Mouse (Mus musculus): Measurements from ENCODE around the gene Catsper4. TPM values are rescaled to one million over a fixed set of nuclear protein-coding genes. Genes with fewer than 3 reads are reported as not detected.

Gene Catsper4
- not detected for polyA plus RNA-seq (2017; shearing (Covaris generic))

DNA sequence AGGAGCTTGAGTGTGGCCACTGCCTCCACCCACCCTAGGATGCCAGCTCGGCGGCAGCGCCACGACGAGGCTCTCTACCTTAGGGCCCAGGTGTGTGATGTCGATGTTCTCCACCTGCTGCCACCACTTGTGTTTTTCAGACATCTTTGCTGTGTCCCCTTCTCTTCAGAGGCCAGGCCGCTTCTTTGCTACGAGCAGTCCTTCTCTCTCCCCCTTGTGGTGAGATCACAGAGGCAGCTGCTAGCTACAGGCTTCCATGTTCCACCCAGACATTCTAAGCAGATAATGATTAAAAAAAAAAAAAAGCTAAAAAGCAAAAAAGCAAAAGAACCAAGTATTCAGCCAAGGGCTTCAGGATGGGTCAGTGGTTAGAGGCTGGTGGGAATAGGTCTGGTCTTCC, at the start of gene Catsper4:
Gene Catsper4, minus strand, starts transcription at position 190 of the 400 bp plus-strand sequence.

GRCm38 (mm10) chr4:134253722-134254324, 26.6 kb upstream of the Catsper4 start, which contains the start of gene Grrp1:
TSS of gene Grrp1 (minus strand) at chr4:134254106.

GRCm38 (mm10) chr4:134246719-134247258, 19.6 kb upstream of the Catsper4 start, which contains the start of gene Gm30191:
TSS of gene Gm30191 (plus strand) at chr4:134246935.

GRCm38 (mm10) chr4:134245148-134245843, 18.1 kb upstream of the Catsper4 start, which contains the start of gene Zfp593:
TSS of gene Zfp593 (minus strand) at chr4:134245592.

DNA sequence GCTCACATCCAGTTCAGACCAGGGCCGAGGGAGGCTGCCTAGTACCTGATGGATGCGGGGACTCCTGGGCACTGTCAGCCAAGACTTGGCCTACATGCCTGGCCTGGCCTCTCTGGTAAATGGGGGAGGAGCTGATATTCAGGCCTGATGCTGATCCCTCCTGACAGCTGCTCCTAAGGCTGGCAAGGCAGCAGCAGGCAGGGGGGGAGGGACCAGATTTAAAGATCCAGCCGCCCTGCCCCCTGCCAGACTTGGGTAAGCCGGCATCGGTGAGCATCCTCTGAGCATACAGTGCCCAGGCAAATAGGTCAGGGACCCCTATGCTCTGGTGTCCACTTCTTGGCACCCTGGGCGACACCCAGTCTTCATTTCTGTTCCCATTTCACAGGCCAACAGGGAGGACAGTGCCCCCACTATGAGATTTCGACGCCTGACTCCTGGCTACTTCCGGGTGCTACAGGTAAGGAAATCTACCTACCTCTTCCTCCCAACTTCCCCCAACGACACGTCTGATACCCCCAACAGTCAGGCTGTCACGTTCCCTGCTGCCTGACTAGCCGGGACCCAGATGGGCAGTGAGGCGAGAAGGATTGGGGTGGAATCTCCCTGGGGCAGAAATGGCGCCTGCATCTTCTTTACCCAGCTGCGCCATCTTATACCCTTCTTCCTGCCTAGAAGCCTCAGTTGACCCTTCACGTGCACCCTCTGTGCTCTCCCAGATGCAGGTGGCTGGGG, 16.5 kb upstream of the Catsper4 start, which contains the start of gene E130218I03Rik:
Gene E130218I03Rik, plus strand, starts transcription at position 147 of the 735 bp plus-strand sequence.

GRCm38 (mm10) chr4:134238279-134238651, 11.1 kb upstream of the Catsper4 start, which contains the start of gene Cnksr1:
TSS of gene Cnksr1 (minus strand) at chr4:134238399.

DNA sequence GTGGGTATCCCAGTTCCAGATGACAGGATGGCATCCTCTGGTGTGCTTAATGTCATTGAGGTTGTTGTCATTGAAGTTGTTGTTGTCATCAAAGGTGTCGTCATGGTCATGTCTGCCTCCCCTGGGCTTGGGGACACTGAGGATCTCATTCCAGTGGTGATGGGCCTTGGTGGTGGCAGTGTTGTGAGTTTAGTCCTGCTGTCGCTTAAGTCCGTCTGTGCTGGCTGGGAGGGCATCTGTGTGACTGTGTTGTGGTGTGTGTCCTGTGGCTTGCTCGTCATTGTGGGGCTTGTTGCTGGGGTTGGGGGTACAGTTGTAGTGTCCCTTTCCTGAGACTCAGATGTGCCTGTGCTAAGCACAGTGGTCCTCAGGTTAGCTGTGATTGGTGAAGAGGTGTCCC, 24.3 kb downstream of the Catsper4 start, which contains the start of gene Gm7534:
Gene Gm7534, minus strand, starts transcription at position 101 of the 400 bp plus-strand sequence.

Other genes starting within 250 kb of the Catsper4 start
- 37.9 TPM for gene Dhdds, start 226.5 kb downstream of the Catsper4 start, polyA plus RNA-seq (2017; shearing (Covaris generic))
- not detected for gene Lin28a, start 208.5 kb downstream of the Catsper4 start, polyA plus RNA-seq (2017; shearing (Covaris generic))
- gene Zfp683, start 173.5 kb downstream of the Catsper4 start, polyA plus RNA-seq (2017; shearing (Covaris generic)) = 2.1 TPM
- 18.0 TPM for gene Crybg2, start 166.6 kb downstream of the Catsper4 start, polyA plus RNA-seq (2017; shearing (Covaris generic))
- gene Cd52, start 132.3 kb downstream of the Catsper4 start, polyA plus RNA-seq (2017; shearing (Covaris generic)) = 3,141 TPM
- 57.8 TPM for gene Ubxn11, start 124.8 kb downstream of the Catsper4 start, polyA plus RNA-seq (2017; shearing (Covaris generic))
- gene Sh3bgrl3, start 98.6 kb downstream of the Catsper4 start, polyA plus RNA-seq (2017; shearing (Covaris generic)) = 1,589 TPM
- gene Cep85, start 40.3 kb downstream of the Catsper4 start, polyA plus RNA-seq (2017; shearing (Covaris generic)) = 73.8 TPM
- not detected for gene Gm7534, start 24.4 kb downstream of the Catsper4 start, polyA plus RNA-seq (2017; shearing (Covaris generic))
- gene Cnksr1, start 11.0 kb upstream of the Catsper4 start, polyA plus RNA-seq (2017; shearing (Covaris generic)) = not detected
- 4.7 TPM for gene E130218I03Rik, start 16.3 kb upstream of the Catsper4 start, polyA plus RNA-seq (2017; shearing (Covaris generic))
- 12.8 TPM for gene Zfp593, start 18.2 kb upstream of the Catsper4 start, polyA plus RNA-seq (2017; shearing (Covaris generic))
- not detected for gene Gm30191, start 19.6 kb upstream of the Catsper4 start, polyA plus RNA-seq (2017; shearing (Covaris generic))
- gene Grrp1, start 26.7 kb upstream of the Catsper4 start, polyA plus RNA-seq (2017; shearing (Covaris generic)) = not detected
- 22.7 TPM for gene Pdik1l, start 60.5 kb upstream of the Catsper4 start, polyA plus RNA-seq (2017; shearing (Covaris generic))
- gene Trim63, start 87.7 kb upstream of the Catsper4 start, polyA plus RNA-seq (2017; shearing (Covaris generic)) = not detected
- 0.52 TPM for gene Slc30a2, start 115.8 kb upstream of the Catsper4 start, polyA plus RNA-seq (2017; shearing (Covaris generic))
- gene Extl1, start 156.5 kb upstream of the Catsper4 start, polyA plus RNA-seq (2017; shearing (Covaris generic)) = 0.73 TPM
- 1.4 TPM for gene Pafah2, start 168.9 kb upstream of the Catsper4 start, polyA plus RNA-seq (2017; shearing (Covaris generic))
- gene Stmn1, start 240.9 kb upstream of the Catsper4 start, polyA plus RNA-seq (2017; shearing (Covaris generic)) = 77.2 TPM

Measured in CD4-positive, CD25-positive, alpha-beta regulatory T cell, adult 9 weeks (primary cell).